Mouse (Mus musculus) ovary, postnatal 36 days (tissue): ENCODE data around the gene Olfr457.
"Not testable (repeated sequence)": the region's sequence is repeated elsewhere in the genome, so short reads cannot be mapped to it uniquely, and the experiment has no call there.

Experiments used
- DNase-seq: peaks from one replicate; pipeline ENCODE4 v3.0.0; 2022; ENCODE audit warnings: low spot score, mixed read lengths

The Olfr457 gene

DNA sequence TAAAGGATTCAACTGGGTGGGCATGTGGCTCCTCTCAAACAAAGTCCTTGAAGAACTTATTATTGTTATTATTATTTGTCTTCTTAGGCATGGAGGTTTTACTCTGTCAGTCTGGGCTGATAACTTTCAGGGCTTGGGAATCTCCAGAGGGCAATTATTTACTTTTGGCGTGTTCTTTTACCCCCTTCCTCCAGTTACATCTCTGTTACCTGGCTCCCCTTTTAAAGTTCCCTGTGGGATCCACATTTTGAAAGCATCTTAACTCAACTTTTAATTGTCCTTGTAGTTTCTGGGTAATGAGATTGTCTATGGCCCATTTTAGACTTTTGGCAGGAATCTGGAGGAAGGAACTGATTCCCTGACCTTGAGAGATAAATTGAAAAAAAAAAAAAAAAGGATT is at the start of gene Olfr457:
Olfr457 (minus strand) TSS at position 101 of the 400 bp plus-strand sequence.
- DNase-seq = no peak

DNA sequence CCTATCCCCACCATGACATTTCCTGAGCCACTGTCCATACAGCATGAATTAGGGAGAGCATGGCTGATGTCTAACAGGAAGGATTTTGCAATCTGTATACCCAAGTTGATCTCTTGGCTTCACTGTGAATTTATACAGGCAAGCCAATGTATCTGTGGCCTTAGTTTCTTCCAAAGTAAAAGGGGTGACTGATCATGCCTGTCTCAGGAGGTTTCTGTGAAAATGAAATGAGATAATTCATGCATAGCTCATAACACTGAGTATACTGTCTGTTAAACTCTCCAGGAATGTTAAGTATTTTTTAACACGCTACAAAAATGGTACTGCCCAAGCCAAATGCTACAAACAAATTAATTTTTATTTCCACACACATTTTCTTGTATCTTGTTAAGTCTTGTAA is 37.3 kb upstream of the Olfr457 start:
- DNase-seq = no peak

DNA sequence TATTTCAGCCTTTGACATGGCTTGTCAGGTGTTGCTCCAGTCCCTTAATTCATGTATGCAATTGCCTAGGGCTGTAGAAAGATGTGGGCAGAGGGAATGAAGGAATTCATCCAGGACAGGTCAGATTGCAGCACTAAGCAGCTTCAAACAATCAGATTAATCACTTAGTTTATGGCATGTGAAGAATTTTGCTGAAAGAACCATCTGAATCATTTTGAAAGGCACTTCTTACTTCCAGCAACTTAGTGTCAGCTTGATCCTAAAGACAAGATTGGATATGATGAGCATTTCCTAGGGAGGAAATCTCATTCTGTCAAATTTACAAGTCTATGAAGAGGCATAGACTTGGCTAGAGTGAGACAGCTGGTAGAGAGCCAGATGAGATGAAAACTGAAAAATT is 33.2 kb upstream of the Olfr457 start:
- no peak for DNase-seq

DNA sequence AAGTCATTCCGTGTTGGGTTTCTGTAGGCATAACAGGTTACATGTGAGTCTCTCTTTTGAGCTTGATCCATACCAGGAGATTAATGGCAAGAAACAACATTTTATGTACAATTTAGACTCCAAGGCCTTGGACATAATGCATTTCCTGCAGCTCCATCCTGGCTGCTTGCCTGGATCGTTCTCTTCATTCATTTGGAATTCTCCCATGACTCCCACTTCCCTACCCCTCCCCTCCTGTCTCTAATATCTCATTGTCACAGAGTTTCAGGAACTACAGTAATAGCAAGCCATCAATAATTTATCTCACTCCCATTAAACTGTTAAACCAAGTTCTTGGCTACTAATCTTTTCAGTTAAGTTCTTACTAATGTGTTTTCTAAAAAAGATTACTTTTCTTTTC is 27.3 kb upstream of the Olfr457 start:
- no peak for DNase-seq

DNA sequence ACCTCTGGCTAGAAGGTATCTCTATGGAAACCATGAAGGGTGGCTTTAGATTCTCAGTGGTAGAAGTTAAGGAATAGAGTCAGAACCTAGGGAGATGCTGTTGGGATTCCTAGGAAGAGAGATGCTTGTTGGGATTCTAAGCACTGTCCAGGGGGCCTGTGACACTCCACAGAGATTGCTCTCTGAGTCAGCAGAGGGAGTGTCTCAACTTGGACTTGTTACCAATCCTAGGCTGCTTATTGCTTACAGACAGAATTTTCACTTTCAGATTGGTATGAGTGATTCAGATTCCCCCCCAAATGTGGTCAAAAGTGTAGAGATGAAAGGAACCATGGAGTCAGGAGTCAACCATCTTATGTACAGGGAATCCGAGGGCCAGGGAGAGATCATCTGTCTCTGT is 13.6 kb upstream of the Olfr457 start:
- no peak for DNase-seq

DNA sequence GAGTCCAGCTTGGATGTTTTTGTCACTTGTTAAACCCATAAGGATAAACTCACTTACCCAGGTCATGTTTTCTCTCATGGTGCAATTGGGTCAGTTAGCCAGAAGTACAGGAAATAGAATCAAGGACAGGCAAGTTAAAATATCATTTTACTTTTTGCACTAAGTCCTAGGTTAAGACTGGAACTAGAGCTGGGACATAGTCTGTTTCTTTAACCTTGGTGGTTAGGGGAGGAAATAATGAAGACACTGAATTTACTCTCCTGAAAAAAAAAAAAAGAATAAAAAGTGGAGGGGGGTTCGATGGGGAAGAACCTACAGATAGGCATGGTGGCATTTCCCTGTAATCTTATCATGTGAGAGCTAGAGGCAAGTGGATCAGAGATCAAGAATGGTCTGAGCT is 11.0 kb upstream of the Olfr457 start, which contains the start of gene Olfr456:
Olfr456 (minus strand) TSS at position 101 of the 400 bp plus-strand sequence.
- DNase-seq = no peak

DNA sequence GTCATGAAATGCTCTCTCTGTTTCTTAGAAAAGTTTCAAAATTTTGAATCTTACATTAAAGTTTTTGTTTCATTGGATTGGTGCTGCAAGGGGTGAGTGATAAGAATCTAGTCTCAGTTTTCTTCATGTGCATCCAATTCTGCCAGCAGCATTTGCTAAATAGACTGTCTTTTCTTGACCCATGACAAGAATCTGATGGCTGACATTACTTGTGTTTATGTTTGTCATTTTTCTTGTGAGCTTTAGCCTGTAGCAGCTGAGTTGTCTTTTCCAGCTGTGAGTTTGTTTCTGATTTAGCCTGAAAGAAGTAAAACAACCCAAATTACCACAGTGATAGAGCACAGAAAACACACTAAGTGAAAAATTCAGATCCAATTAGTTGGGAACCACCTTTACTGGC is 8.5 kb upstream of the Olfr457 start:
- no peak for DNase-seq

DNA sequence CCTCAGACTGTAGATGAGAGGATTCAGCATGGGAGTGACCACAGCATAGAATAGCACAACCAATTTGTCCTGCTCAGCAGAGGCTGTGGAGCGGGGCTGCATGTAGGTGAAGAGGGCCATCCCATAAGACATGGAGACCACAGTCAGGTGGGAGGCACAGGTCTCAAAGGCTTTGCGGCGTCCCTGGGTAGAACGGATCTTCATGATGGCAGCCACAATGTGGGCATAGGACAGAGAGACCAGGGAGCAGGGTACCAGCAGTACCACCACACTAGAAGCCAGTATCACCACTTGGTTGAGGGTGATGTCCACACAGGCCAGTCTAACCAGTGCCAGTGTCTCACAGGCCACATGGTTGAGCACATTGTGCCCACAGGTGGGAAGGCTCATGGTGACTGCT is 4.8 kb downstream of the Olfr457 start:
- not testable (repeated sequence) for DNase-seq

DNA sequence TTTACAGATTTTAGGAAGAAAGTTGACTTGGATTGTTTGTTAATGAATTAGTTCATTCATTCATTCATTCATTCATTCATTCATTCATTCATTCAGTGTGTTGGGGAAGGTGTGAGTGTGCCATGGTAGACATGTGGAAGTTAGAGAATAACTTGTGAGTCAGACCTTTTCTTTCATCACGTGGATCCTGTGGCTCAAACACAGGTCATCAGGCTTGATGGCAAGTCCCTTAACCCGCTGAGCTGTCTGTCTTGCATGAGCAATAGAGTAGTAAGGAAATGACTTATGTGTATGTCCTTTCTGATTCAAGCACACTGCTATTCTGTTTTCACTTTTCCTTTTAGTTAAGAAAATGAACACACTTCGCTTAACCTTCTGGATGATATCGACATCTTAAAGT is 5.6 kb downstream of the Olfr457 start:
- DNase-seq = no peak

DNA sequence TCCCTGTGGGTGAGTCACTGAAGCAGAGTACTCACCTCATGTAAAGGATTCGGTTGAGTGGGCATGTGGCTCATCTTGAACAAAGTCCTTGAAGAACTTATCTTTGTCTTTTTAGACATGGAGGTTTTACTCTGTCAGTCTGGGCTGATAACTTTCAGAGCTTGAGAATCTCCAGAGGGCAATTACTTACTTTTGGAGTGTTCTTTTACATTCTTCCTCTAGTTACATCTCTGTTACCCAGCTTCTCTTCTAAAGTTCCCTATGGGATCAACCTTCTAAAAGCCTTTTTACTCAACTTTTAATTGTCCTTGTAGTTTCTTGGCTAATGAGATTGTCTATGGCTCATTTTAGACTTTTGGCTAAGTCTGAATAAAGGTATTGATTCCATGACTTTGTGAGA is 11.0 kb downstream of the Olfr457 start, which contains the start of gene Olfr458:
Olfr458 (minus strand) TSS at position 101 of the 400 bp plus-strand sequence.
- no peak for DNase-seq

DNA sequence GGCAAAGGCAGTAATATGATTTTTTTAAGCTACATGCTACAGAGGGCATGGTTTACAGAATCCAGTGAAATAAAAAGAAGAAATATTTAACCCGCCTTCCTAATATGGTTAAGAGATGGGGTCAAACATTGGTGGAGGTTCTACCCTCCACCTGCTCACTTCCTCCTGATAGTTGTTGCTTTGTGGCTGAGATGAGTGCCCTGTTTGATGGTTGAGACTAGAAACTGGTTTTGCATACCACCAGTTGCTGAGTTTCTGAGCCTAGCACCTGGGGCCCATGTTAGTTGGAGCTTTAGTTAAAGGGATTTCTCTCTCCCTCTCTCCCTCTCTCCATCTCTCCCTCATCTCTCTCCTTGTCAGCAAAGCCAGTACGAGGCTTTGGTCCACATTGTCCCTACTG is 28.8 kb downstream of the Olfr457 start:
- no peak for DNase-seq

DNA sequence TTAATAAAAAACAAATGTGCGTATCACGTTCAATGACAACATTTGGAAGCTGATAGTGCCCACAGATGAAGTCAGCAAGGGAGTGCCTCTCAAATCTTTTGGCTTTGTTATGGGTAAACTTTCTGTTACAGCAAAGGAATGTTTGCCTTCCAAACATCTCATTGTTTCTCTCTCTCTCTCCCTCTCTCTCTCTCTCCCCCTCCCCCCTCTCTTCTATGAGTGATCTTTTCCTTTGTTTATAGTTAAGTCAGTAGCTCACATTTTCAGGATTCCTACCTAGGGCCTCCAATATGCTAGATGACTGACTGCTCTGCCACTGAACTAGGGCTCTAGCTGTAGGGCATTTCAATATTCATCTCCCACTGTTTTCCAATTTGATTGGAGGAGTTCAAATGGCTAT is 31.6 kb downstream of the Olfr457 start:
- DNase-seq = no peak

DNA sequence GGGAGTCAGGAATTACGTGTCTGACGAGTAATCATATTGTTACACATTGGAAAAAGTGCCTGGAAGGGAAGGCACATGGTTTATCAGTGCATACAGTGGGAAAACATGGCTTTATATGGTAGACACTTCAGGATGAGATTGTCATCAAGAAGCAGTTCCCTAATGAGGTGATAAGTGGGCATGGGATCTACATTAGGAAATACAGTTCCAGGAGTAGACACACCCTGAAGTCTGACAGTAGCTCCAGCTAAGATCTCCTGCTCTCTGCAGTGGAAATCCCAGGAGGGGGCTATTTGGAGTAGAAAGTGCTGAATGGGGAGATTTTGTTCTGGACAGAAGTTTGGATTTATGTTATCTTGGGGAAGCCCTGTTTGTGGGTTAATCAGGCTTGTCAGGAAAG is 34.7 kb downstream of the Olfr457 start:
- no peak for DNase-seq

DNA sequence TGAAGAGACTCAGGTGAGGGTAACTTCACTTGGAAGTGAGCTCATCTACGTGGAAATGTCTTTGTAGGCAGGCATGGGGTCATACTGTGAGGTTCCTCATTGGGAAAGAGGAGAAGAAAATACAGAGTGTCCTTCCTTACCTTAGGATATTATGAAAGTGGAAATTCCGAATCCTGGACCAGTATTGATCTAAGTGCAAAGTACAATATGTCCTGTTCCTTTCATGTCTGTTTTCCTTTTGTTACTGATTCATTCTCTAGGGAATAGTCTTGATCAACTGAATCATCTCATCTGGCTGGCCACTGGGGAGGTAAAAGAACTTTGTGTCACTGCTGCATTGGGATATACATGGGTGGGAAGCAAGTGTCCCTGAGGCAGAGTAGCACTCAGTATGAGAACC is 40.6 kb downstream of the Olfr457 start:
- DNase-seq = no peak

DNA sequence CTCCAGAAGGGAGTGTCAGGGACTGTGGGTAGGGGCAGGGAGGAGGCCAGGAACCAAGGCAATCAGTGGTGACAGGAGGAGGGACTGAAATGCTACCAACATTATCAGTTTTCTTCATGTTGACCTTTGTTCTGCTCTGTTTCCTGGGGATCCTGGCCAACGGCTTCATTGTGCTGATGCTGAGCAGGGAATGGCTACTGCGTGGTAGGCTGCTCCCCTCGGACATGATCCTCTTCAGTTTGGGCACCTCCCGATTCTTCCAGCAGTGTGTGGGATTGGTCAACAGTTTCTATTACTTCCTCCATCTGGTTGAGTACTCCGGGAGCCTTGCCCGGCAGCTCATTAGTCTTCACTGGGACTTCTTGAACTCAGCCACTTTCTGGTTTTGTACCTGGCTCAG is 41.7 kb downstream of the Olfr457 start, which contains the start of gene Tas2r126:
Tas2r126 (plus strand) TSS at position 90 of the 400 bp plus-strand sequence.
- peak; percentile 5 for DNase-seq

DNA sequence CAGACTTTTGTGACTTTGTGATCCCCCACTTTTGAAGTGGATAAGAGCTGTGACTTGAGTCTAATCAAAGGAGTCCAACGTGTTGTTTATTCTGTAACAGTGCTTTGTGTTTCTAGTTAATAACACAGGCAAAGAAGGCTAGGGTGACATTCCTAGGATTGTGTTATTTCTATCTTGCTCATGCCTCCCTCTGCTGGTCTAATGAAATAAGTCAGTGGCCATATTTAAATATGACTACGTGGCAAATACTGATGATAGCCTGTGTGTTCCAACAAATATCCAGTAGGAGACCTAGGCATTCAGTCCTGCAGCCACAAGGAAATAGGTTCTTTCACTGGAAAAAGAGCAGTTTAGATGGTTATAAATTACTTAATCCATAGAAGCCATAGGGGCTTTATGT is 42.6 kb downstream of the Olfr457 start:
- DNase-seq = no peak

DNA sequence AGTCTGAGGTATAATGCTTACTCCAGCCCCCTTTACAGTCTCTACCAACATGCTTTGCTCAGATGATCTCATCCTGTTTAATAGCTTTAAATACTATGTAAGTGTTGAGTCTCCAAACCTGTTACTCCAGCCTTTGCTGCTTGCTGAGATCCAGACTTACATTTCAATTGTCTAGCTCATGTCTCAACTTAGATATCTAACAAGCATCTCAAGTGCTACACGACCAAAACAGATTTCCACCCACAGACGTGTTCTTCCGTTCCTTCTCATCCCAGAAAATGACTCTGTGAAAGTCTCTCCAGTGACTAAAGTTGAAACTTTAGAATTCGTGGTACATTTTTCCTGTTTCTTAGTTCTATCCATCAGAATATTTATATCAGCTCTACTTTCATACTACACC is 49.8 kb downstream of the Olfr457 start:
- no peak for DNase-seq

DNA sequence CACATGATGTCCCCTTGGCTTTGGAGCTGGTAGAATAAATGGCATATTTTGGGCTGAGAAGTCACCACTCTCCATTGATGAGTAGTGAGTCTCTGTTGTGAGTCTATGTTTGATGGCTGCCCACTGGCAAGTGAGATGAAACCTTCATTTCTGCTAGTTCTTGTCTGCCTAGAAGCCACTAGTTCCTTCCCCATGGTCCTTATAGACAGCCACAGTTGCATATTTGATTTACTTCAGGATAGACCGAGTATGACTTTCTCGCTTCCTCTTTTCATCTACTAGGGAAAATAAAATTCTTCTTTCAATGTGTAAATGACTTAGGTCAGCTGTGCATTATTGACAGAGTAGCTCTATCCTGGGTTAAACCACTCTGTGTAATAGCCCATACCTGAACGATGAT is 51.7 kb downstream of the Olfr457 start:
- no peak for DNase-seq

DNA sequence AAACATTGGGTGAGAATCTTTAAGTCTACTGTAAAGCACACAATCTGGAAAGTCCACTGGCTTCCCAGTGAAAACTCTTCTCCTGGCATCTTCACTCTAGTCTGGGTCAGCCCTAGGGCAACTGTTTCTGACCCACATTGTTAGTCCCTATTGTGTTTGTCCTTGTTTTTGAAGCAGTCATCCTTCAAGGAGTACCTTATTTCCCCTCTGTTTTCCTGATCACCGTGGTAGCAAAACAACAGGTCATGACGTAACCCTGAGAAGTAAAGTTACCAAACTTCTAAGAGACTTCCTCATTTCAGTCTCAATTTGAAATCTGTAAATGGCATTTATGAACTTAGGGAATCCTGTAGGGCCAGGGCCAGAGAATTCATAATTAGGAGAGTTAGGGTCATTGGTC is 54.7 kb downstream of the Olfr457 start:
- DNase-seq = no peak

DNA sequence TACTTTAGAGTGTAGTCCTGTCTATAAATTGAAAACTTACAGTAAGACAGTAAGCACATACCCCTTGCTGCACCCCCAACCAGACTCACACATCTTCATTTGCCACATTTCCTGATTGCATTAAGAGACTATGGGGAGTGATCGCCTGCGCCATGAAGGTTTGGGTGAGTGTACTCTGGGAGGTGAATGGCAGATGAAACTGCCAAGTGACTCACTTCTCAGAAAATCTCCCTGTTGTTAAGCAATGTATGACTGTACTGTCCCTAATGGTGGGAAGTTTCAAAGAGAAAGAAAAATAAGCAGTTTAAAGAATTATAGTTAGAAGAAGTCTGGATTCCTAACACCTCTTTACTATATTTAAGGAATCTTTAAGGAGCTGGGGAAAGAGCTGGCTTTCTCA is 56.7 kb downstream of the Olfr457 start:
- DNase-seq = no peak
